Mouse (Mus musculus): ENCODE data around the gene Wfdc12. TPM values are rescaled to one million over a fixed set of nuclear protein-coding genes. Genes with fewer than 3 reads are reported as not detected.

Wfdc12 gene
- total and polyA plus RNA-seq, 2 experiments, result not detected

DNA sequence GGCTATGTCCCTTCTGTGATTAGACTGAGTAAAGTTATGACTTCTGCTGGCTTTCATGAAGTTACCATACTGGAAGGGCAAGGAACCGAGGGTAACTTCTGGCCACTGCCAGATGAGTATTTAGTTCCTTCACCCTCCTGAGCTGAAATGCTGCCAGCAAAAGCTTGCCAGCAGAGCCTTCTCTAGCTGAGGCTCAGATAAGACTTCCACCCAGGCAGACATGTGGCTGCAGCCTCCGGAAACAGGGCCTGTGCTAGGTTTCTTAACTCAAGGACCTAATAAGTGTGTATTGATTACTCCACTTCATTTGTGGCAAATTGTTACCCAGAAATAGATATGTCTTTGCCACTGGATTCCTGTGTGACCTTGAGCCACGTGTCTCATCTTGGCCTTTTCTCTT, 17.0 kb downstream of the Wfdc12 start:
- H3K4me1 ChIP-seq (ENCODE audit: control insufficient read depth, insufficient read depth, low read length), result no peaks in the 10 kb centered on the region
- no peak for DNase-seq (ENCODE audit: extremely low read depth, low read depth, low spot score)
- no peaks in the 10 kb centered on the region for H3K79me2 ChIP-seq (ENCODE audit: control insufficient read depth, insufficient read depth, low read length)
- WGBS, result 53% methylated on average over 3 of the region's 3 CpGs
- no peak for TF ChIP-seq POLR2A (IDR thresholded peaks at IDR 0.05; ENCODE audit: extremely low read depth, insufficient read depth, low read length)
- TF ChIP-seq CTCF (IDR thresholded peaks at IDR 0.05; ENCODE audit: low read depth, low read length), result no peak
- no peaks in the 10 kb centered on the region for H3K36me3 ChIP-seq (ENCODE audit: control insufficient read depth, insufficient read depth, low read length)
- no peak overlapping the region for H3K27ac ChIP-seq (replicated peaks; ENCODE audit: insufficient read depth, low read depth, low read length)
- no peak overlapping the region for H3K9ac ChIP-seq (ENCODE audit: low read depth, low read length)
- no peaks in the 10 kb centered on the region; the same call in 1 of the 2 replicates for H3K27me3 ChIP-seq (ENCODE audit: control insufficient read depth, insufficient read depth, low read length)
- no peak overlapping the region for H3K4me3 ChIP-seq (ENCODE audit: insufficient read depth, low read depth, low read length)

DNA sequence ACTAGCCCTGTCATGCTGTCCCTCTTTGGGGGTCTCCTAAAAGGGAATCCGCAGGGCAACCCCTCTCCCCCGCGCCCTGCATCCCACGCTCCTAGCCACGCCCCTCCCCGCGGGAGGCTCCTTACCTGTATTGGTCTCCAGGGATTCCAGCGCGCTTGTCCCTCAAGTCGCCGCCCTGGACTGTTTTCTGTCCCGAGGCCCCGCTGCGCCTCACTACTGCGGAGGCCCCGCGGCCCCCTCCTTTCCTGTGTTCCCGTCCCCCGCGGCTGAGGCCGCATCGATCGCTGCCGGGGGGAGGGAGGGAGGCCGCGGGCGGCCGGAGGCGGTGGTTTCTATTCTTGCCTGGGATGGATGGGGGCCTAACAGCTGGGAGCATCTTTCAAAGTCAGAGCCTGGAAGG, 19.5 kb downstream of the Wfdc12 start, which contains the start of gene Kcns1:
Gene Kcns1, minus strand, starts transcription at position 212 of the 400 bp plus-strand sequence.
- no peak for TF ChIP-seq POLR2A (IDR thresholded peaks at IDR 0.05; ENCODE audit: extremely low read depth, insufficient read depth, low read length)
- no peak for TF ChIP-seq CTCF (IDR thresholded peaks at IDR 0.05; ENCODE audit: low read depth, low read length)
- 1% methylated on average over 29 of the region's 29 CpGs for whole genome bisulfite sequencing
- no peaks in the 10 kb centered on the region for H3K79me2 ChIP-seq (ENCODE audit: control insufficient read depth, insufficient read depth, low read length)
- H3K4me1 ChIP-seq (ENCODE audit: control insufficient read depth, insufficient read depth, low read length), result no peaks in the 10 kb centered on the region
- H3K36me3 ChIP-seq (ENCODE audit: control insufficient read depth, insufficient read depth, low read length), result no peaks in the 10 kb centered on the region
- no peak within 1 kb of the TSS for H3K4me3 ChIP-seq (ENCODE audit: insufficient read depth, low read depth, low read length)
- DNase-seq (ENCODE audit: extremely low read depth, low read depth, low spot score), result no peak
- no peak within 1 kb of the TSS for H3K27ac ChIP-seq (replicated peaks; ENCODE audit: insufficient read depth, low read depth, low read length)
- H3K27me3 ChIP-seq (ENCODE audit: control insufficient read depth, insufficient read depth, low read length), result peaks cover 8% of the 10 kb centered on the region
- no peak within 1 kb of the TSS for H3K9ac ChIP-seq (ENCODE audit: low read depth, low read length)

DNA sequence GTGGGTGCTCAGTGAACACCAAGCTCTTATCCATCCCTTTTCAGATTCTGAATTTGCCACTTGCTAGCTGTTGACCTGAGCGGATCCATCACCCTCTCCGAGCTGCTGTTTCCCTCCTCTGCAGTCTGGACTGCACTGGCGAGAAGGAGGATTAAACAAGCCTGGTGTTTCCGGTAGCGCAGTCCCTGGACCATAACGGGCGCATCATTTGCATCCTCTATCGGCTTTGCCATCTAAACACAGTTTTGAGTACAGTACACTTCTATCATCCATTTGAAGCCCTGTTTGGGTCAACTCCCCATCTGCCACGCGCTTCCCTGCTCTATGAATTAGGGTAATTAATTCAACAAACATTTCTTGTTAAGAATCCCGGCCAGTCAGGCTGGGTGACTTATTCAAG, 20.1 kb downstream of the Wfdc12 start:
- DNase-seq (ENCODE audit: extremely low read depth, low read depth, low spot score), result no peak
- WGBS, result 13% methylated on average over 11 of the region's 11 CpGs
- no peaks in the 10 kb centered on the region for H3K36me3 ChIP-seq (ENCODE audit: control insufficient read depth, insufficient read depth, low read length)
- no peak overlapping the region for H3K9ac ChIP-seq (ENCODE audit: low read depth, low read length)
- no peaks in the 10 kb centered on the region for H3K79me2 ChIP-seq (ENCODE audit: control insufficient read depth, insufficient read depth, low read length)
- TF ChIP-seq POLR2A (IDR thresholded peaks at IDR 0.05; ENCODE audit: extremely low read depth, insufficient read depth, low read length) (no peak), CTCF (IDR thresholded peaks at IDR 0.05; ENCODE audit: low read depth, low read length) (no peak)
- no peaks in the 10 kb centered on the region for H3K4me1 ChIP-seq (ENCODE audit: control insufficient read depth, insufficient read depth, low read length)
- no peak overlapping the region for H3K27ac ChIP-seq (replicated peaks; ENCODE audit: insufficient read depth, low read depth, low read length)
- no peak overlapping the region for H3K4me3 ChIP-seq (ENCODE audit: insufficient read depth, low read depth, low read length)
- peaks cover 8% of the 10 kb centered on the region for H3K27me3 ChIP-seq (ENCODE audit: control insufficient read depth, insufficient read depth, low read length)

DNA sequence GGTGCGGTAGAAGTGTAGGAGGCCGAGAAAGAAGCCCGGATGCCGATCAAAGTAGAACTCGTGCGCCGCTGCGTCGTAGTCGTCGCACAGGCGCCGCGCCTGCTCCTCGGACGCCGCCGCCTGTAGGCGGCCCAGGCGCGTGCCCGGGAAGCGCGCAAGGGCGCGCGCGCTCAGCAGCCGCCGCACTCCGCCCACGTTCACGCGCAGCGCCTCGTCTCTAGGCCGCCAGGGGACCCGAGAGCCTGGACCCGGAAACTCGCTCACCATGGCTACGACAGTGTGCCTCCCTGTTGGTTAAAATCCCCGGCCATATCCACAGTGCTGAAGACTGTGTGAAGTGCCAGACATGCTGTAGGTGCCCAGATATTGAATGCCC, 21.8 kb downstream of the Wfdc12 start:
- Histone ChIP-seq H3K27ac (replicated peaks; ENCODE audit: insufficient read depth, low read depth, low read length) (no peak overlapping the region), H3K4me1 (ENCODE audit: control insufficient read depth, insufficient read depth, low read length) (no peaks in the 10 kb centered on the region), H3K27me3 (ENCODE audit: control insufficient read depth, insufficient read depth, low read length) (peaks cover 8% of the 10 kb centered on the region), H3K4me3 (ENCODE audit: insufficient read depth, low read depth, low read length) (no peak overlapping the region), H3K36me3 (ENCODE audit: control insufficient read depth, insufficient read depth, low read length) (no peaks in the 10 kb centered on the region), H3K9ac (ENCODE audit: low read depth, low read length) (no peak overlapping the region), H3K79me2 (ENCODE audit: control insufficient read depth, insufficient read depth, low read length) (no peaks in the 10 kb centered on the region)
- DNase-seq (ENCODE audit: extremely low read depth, low read depth, low spot score), result no peak
- TF ChIP-seq POLR2A (IDR thresholded peaks at IDR 0.05; ENCODE audit: extremely low read depth, insufficient read depth, low read length), result no peak
- 8% methylated on average over 42 of the region's 42 CpGs for WGBS

DNA sequence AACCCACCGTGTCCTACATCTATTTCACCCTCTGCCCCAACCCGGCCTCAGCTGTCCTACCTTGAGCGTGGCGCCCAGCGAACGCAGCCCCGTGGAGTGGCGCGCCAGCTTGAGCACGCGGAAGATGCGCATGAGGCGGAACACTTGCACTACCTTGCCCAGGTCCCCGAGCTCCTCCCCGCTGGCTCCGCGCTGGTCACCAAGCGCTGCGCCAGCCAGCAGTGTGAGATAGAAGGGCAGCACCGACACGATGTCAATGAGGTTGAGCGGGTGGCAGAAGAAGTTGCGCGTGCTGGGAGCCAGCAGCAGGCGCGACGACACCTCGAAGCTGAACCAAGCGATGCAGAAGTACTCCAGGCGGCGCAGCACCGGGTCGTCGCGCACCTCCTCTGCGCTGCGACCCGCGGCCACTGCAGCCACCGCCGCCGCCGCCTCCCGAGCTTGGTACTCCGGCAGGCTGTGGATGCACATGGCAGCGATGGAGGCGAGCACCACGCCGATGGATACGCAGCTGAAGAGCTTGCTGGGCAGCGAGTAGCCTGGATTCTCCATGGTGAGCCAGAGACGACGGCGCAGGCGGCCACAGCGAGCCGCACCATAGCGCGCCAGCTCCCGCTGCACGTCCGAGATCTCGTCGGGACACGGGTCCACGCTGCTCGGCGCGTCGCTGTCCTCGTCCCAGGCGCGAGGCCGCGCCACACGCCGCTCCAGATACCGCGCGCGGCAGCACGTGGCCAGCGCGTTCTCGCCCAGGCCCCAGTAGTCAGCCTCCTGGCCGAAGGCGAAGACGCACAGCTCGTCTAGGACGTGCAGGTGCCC, 22.4 kb downstream of the Wfdc12 start:
- no peak for DNase-seq (ENCODE audit: extremely low read depth, low read depth, low spot score)
- Histone ChIP-seq H3K27ac (replicated peaks; ENCODE audit: insufficient read depth, low read depth, low read length) (no peak overlapping the region), H3K4me1 (ENCODE audit: control insufficient read depth, insufficient read depth, low read length) (no peaks in the 10 kb centered on the region; the same call in 1 of the 2 replicates), H3K4me3 (ENCODE audit: insufficient read depth, low read depth, low read length) (no peak overlapping the region), H3K9ac (ENCODE audit: low read depth, low read length) (no peak overlapping the region), H3K27me3 (ENCODE audit: control insufficient read depth, insufficient read depth, low read length) (peaks cover 8% of the 10 kb centered on the region), H3K79me2 (ENCODE audit: control insufficient read depth, insufficient read depth, low read length) (no peaks in the 10 kb centered on the region), H3K36me3 (ENCODE audit: control insufficient read depth, insufficient read depth, low read length) (no peaks in the 10 kb centered on the region)
- TF ChIP-seq POLR2A (IDR thresholded peaks at IDR 0.05; ENCODE audit: extremely low read depth, insufficient read depth, low read length) (no peak), CTCF (IDR thresholded peaks at IDR 0.05; ENCODE audit: low read depth, low read length) (no peak)
- WGBS, result 11% methylated on average over 90 of the region's 90 CpGs

DNA sequence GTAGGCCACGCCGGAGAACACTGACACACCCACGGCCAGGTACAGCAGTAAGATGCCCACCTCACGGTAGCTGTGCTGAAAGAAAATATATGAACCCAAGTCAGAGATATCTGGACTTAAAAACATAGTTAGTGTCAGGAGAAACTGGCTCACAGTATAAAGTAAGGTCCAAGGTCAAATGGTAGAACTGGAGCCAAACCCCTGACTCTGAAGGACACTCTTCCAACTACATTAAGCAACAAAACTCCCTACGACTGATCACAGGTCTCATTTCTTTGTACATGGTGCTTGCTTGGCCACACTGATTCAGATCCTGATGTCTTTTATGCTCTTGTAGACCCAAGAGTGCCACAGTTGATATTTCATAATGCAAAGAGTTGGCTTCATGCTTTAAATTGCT, 25.5 kb downstream of the Wfdc12 start:
- no peak overlapping the region for H3K4me3 ChIP-seq (ENCODE audit: insufficient read depth, low read depth, low read length)
- no peak overlapping the region for H3K9ac ChIP-seq (ENCODE audit: low read depth, low read length)
- TF ChIP-seq CTCF (IDR thresholded peaks at IDR 0.05; ENCODE audit: low read depth, low read length) (no peak), POLR2A (IDR thresholded peaks at IDR 0.05; ENCODE audit: extremely low read depth, insufficient read depth, low read length) (no peak)
- H3K4me1 ChIP-seq (ENCODE audit: control insufficient read depth, insufficient read depth, low read length), result peaks cover 4% of the 10 kb centered on the region
- peaks cover 8% of the 10 kb centered on the region for H3K27me3 ChIP-seq (ENCODE audit: control insufficient read depth, insufficient read depth, low read length)
- H3K27ac ChIP-seq (replicated peaks; ENCODE audit: insufficient read depth, low read depth, low read length), result no peak overlapping the region
- H3K36me3 ChIP-seq (ENCODE audit: control insufficient read depth, insufficient read depth, low read length), result no peaks in the 10 kb centered on the region
- DNase-seq (ENCODE audit: extremely low read depth, low read depth, low spot score), result no peak
- WGBS, result 81% methylated on average over 5 of the region's 5 CpGs
- H3K79me2 ChIP-seq (ENCODE audit: control insufficient read depth, insufficient read depth, low read length), result no peaks in the 10 kb centered on the region
